Mouse (Mus musculus): ENCODE measurements around the gene Nrap. TPM values are rescaled to one million over a fixed set of nuclear protein-coding genes. Genes with fewer than 3 reads are reported as not detected.
A peak's percentile ranks its signal among the peaks of the same experiment; 100 is the strongest.

Nrap gene
- polyA plus RNA-seq, 1 experiment from 2014 or later, result 0.21 TPM

GRCm38 (mm10) chr19:56405824-56406223 lies 16.0 kb upstream of the Nrap start:
- Histone ChIP-seq H3K4me1 (ENCODE audit: control insufficient read depth, insufficient read depth, low read length) (peaks cover 7% of the 10 kb centered on the region; the same call in 1 of the 2 replicates), H3K9me3 (ENCODE audit: control insufficient read depth, low read length) (no peaks in the 10 kb centered on the region), H3K36me3 (ENCODE audit: control insufficient read depth, insufficient read depth, low read length) (no peaks in the 10 kb centered on the region; the same call in 1 of the 2 replicates), H3K27me3 (ENCODE audit: control insufficient read depth, insufficient read depth, low read length) (no peaks in the 10 kb centered on the region), H3K4me3 (ENCODE audit: low read depth, low read length) (no peak overlapping the region), H3K9ac (ENCODE audit: low read length) (no peak overlapping the region), H3K4me2 (ENCODE audit: low read depth, severe bottlenecking) (no peak overlapping the region), H3K27ac (replicated peaks; ENCODE audit: low read depth, low read length) (no peak overlapping the region)
- no peak for ATAC-seq (ENCODE audit: insufficient number of reproducible peaks, low FRiP score, low TSS enrichment, low read depth)
- DNase-seq (ENCODE audit: low spot score), result no peak
- WGBS, result 93% methylated on average over 4 of the region's 4 CpGs

- Histone ChIP-seq H3K36me3 (ENCODE audit: control insufficient read depth, insufficient read depth, low read length) (no peaks in the 10 kb centered on the region), H3K9me3 (ENCODE audit: control insufficient read depth, low read length) (no peaks in the 10 kb centered on the region), H3K27me3 (ENCODE audit: control insufficient read depth, insufficient read depth, low read length) (no peaks in the 10 kb centered on the region), H3K27ac (replicated peaks; ENCODE audit: low read depth, low read length) (no peak overlapping the region), H3K4me1 (ENCODE audit: control insufficient read depth, insufficient read depth, low read length) (peaks cover 7% of the 10 kb centered on the region; the same call in 1 of the 2 replicates), H3K4me2 (ENCODE audit: low read depth, severe bottlenecking) (no peak overlapping the region), H3K9ac (ENCODE audit: low read length) (no peak overlapping the region), H3K4me3 (ENCODE audit: low read depth, low read length) (no peak overlapping the region)
- ATAC-seq (ENCODE audit: insufficient number of reproducible peaks, low FRiP score, low TSS enrichment, low read depth) (peak; percentile 58), DNase-seq (ENCODE audit: low spot score) (peak; percentile 49)
- WGBS, result 40% methylated on average over 6 of the region's 6 CpGs
Measured at GRCm38 (mm10) chr19:56401864-56402263, 12.0 kb upstream of the Nrap start.

GRCm38 (mm10) chr19:56400200-56400599 lies 10.4 kb upstream of the Nrap start:
- H3K27ac ChIP-seq (replicated peaks; ENCODE audit: low read depth, low read length), result no peak overlapping the region
- peaks cover 14% of the 10 kb centered on the region for H3K4me1 ChIP-seq (ENCODE audit: control insufficient read depth, insufficient read depth, low read length)
- no peaks in the 10 kb centered on the region for H3K9me3 ChIP-seq (ENCODE audit: control insufficient read depth, low read length)
- ATAC-seq (ENCODE audit: insufficient number of reproducible peaks, low FRiP score, low TSS enrichment, low read depth) (no peak), DNase-seq (ENCODE audit: low spot score) (no peak)
- H3K27me3 ChIP-seq (ENCODE audit: control insufficient read depth, insufficient read depth, low read length), result no peaks in the 10 kb centered on the region
- no peak overlapping the region for H3K4me2 ChIP-seq (ENCODE audit: low read depth, severe bottlenecking)
- no peak overlapping the region for H3K9ac ChIP-seq (ENCODE audit: low read length)
- no peak overlapping the region for H3K4me3 ChIP-seq (ENCODE audit: low read depth, low read length)
- no peaks in the 10 kb centered on the region for H3K36me3 ChIP-seq (ENCODE audit: control insufficient read depth, insufficient read depth, low read length)
- 50% methylated on average over 14 of the region's 14 CpGs for WGBS

GRCm38 (mm10) chr19:56398528-56398795 lies 8.6 kb upstream of the Nrap start:
- no peak for ATAC-seq (ENCODE audit: insufficient number of reproducible peaks, low FRiP score, low TSS enrichment, low read depth)
- Histone ChIP-seq H3K27ac (replicated peaks; ENCODE audit: low read depth, low read length) (no peak overlapping the region), H3K4me1 (ENCODE audit: control insufficient read depth, insufficient read depth, low read length) (peaks cover 14% of the 10 kb centered on the region)

GRCm38 (mm10) chr19:56397663-56398527 lies 8.1 kb upstream of the Nrap start:
- WGBS, result 46% methylated on average over 11 of the region's 11 CpGs
- peak overlapping the region; percentile 79 for H3K9ac ChIP-seq (ENCODE audit: low read length)
- peak overlapping the region; percentile 71 for H3K4me2 ChIP-seq (ENCODE audit: low read depth, severe bottlenecking)
- ATAC-seq (ENCODE audit: insufficient number of reproducible peaks, low FRiP score, low TSS enrichment, low read depth) (no peak), DNase-seq (ENCODE audit: low spot score) (no peak)
- no peaks in the 10 kb centered on the region for H3K9me3 ChIP-seq (ENCODE audit: control insufficient read depth, low read length)
- H3K4me3 ChIP-seq (ENCODE audit: low read depth, low read length), result peak overlapping the region; percentile 49
- peaks cover 14% of the 10 kb centered on the region for H3K4me1 ChIP-seq (ENCODE audit: control insufficient read depth, insufficient read depth, low read length)
- no peaks in the 10 kb centered on the region for H3K36me3 ChIP-seq (ENCODE audit: control insufficient read depth, insufficient read depth, low read length)
- H3K27ac ChIP-seq (replicated peaks; ENCODE audit: low read depth, low read length), result peak overlapping the region; percentile 57
- H3K27me3 ChIP-seq (ENCODE audit: control insufficient read depth, insufficient read depth, low read length), result no peaks in the 10 kb centered on the region

More at GRCm38 (mm10) chr19:56398528-56398795, 8.6 kb upstream of the Nrap start:
- H3K36me3 ChIP-seq (ENCODE audit: control insufficient read depth, insufficient read depth, low read length), result no peaks in the 10 kb centered on the region
- H3K9me3 ChIP-seq (ENCODE audit: control insufficient read depth, low read length), result no peaks in the 10 kb centered on the region
- no peak overlapping the region for H3K4me3 ChIP-seq (ENCODE audit: low read depth, low read length)
- H3K27me3 ChIP-seq (ENCODE audit: control insufficient read depth, insufficient read depth, low read length), result no peaks in the 10 kb centered on the region
- no peak overlapping the region for H3K9ac ChIP-seq (ENCODE audit: low read length)
- no peak overlapping the region for H3K4me2 ChIP-seq (ENCODE audit: low read depth, severe bottlenecking)
- DNase-seq (ENCODE audit: low spot score), result no peak

- ATAC-seq (ENCODE audit: insufficient number of reproducible peaks, low FRiP score, low TSS enrichment, low read depth) (peak; percentile 52; the same call in 1 of the 2 replicates), DNase-seq (ENCODE audit: low spot score) (peak; percentile 83)
- Histone ChIP-seq H3K9ac (ENCODE audit: low read length) (peak within 1 kb of the TSS; percentile 79), H3K27me3 (ENCODE audit: control insufficient read depth, insufficient read depth, low read length) (no peaks in the 10 kb centered on the region), H3K9me3 (ENCODE audit: control insufficient read depth, low read length) (no peaks in the 10 kb centered on the region), H3K27ac (replicated peaks; ENCODE audit: low read depth, low read length) (peak within 1 kb of the TSS; percentile 57), H3K4me3 (ENCODE audit: low read depth, low read length) (peak within 1 kb of the TSS; percentile 49), H3K36me3 (ENCODE audit: control insufficient read depth, insufficient read depth, low read length) (no peaks in the 10 kb centered on the region), H3K4me2 (ENCODE audit: low read depth, severe bottlenecking) (peak within 1 kb of the TSS; percentile 71), H3K4me1 (ENCODE audit: control insufficient read depth, insufficient read depth, low read length) (peaks cover 10% of the 10 kb centered on the region)
- WGBS, result under 1% methylated on average over 75 of the region's 78 CpGs
Measured at GRCm38 (mm10) chr19:56396669-56397621, 7.1 kb upstream of the Nrap start, which contains the start of gene Casp7. Casp7 (plus strand) TSS chr19:56397129.

GRCm38 (mm10) chr19:56396227-56396626 lies 6.4 kb upstream of the Nrap start:
- Histone ChIP-seq H3K27ac (replicated peaks; ENCODE audit: low read depth, low read length) (no peak overlapping the region), H3K4me3 (ENCODE audit: low read depth, low read length) (peak overlapping the region; percentile 49), H3K4me1 (ENCODE audit: control insufficient read depth, insufficient read depth, low read length) (peaks cover 6% of the 10 kb centered on the region), H3K27me3 (ENCODE audit: control insufficient read depth, insufficient read depth, low read length) (no peaks in the 10 kb centered on the region), H3K4me2 (ENCODE audit: low read depth, severe bottlenecking) (peak overlapping the region; percentile 71; the same call in 1 of the 2 replicates), H3K9me3 (ENCODE audit: control insufficient read depth, low read length) (no peaks in the 10 kb centered on the region), H3K9ac (ENCODE audit: low read length) (peak overlapping the region; percentile 79; the same call in 1 of the 2 replicates), H3K36me3 (ENCODE audit: control insufficient read depth, insufficient read depth, low read length) (no peaks in the 10 kb centered on the region)
- DNase-seq (ENCODE audit: low spot score), result no peak
- ATAC-seq (ENCODE audit: insufficient number of reproducible peaks, low FRiP score, low TSS enrichment, low read depth), result no peak
- WGBS, result 41% methylated on average over 12 of the region's 12 CpGs

GRCm38 (mm10) chr19:56395183-56395935 lies 5.5 kb upstream of the Nrap start:
- DNase-seq (ENCODE audit: low spot score) (no peak), ATAC-seq (ENCODE audit: insufficient number of reproducible peaks, low FRiP score, low TSS enrichment, low read depth) (no peak)
- no peak overlapping the region for H3K9ac ChIP-seq (ENCODE audit: low read length)
- H3K27me3 ChIP-seq (ENCODE audit: control insufficient read depth, insufficient read depth, low read length), result no peaks in the 10 kb centered on the region
- 84% methylated on average over 16 of the region's 16 CpGs for WGBS
- peaks cover 6% of the 10 kb centered on the region for H3K4me1 ChIP-seq (ENCODE audit: control insufficient read depth, insufficient read depth, low read length)
- no peak overlapping the region for H3K4me2 ChIP-seq (ENCODE audit: low read depth, severe bottlenecking)
- no peak overlapping the region for H3K4me3 ChIP-seq (ENCODE audit: low read depth, low read length)
- no peaks in the 10 kb centered on the region for H3K9me3 ChIP-seq (ENCODE audit: control insufficient read depth, low read length)
- no peak overlapping the region for H3K27ac ChIP-seq (replicated peaks; ENCODE audit: low read depth, low read length)
- H3K36me3 ChIP-seq (ENCODE audit: control insufficient read depth, insufficient read depth, low read length), result no peaks in the 10 kb centered on the region
